Mouse (Mus musculus) embryonic fibroblast, embryonic 13.5 days (primary cell): ENCODE data around the gene Yy1.

Experiments
- CTCF ChIP-seq: IDR thresholded peaks from 2 replicates; pipeline ENCODE4 v1.5.1; 2011; ENCODE audit warnings: mild to moderate bottlenecking, control low read depth, low read length, moderate library complexity, borderline replicate concordance; ENCODE audit not compliant: insufficient read depth
- POLR2A ChIP-seq: IDR thresholded peaks from 2 replicates; pipeline ENCODE4 v1.6.1; 2011; ENCODE audit warnings: low read depth, mild to moderate bottlenecking, control low read depth, low read length, moderate library complexity

DNA sequence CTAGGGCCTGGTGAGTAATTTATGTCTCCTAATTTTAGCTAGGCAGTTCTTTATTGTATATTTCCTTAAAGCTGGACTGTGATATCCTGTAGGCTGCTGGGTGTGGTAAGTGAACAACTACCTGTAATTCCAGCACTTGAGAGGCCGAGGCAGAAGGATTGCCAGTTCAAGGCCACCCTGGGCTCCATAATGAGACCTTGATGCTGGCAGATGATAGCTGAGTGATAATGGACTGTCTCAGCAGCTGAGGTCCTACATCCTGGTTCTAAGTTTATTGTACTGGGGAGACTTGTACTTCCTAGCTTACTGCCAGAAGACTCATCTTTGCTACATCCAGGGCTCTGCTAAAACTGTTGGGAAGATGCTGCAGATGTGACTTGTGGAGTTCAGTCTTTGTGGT lies 17.0 kb downstream of the Yy1 start:
- TF ChIP-seq CTCF (no peak), POLR2A (no peak)
